Mouse (Mus musculus) ES-Bruce4 (cell line): ENCODE data around the gene Krt33a.

Experiments
- CTCF ChIP-seq: IDR thresholded peaks from one replicate; pipeline ENCODE4 v1.8.1; 2011; ENCODE audit warnings: low read depth, low read length
- POLR2A ChIP-seq: IDR thresholded peaks from one replicate; pipeline ENCODE4 v1.8.1; 2011; ENCODE audit warnings: low read length; ENCODE audit not compliant: insufficient read depth

GRCm38 (mm10) chr11:100029768-100030167 is 13.8 kb upstream of the Krt33a start, which contains the start of gene Krt33b:
- no peak for TF ChIP-seq POLR2A
- no peak for TF ChIP-seq CTCF
